Mouse (Mus musculus): Measurements from ENCODE around the gene Vdr.

DNA sequence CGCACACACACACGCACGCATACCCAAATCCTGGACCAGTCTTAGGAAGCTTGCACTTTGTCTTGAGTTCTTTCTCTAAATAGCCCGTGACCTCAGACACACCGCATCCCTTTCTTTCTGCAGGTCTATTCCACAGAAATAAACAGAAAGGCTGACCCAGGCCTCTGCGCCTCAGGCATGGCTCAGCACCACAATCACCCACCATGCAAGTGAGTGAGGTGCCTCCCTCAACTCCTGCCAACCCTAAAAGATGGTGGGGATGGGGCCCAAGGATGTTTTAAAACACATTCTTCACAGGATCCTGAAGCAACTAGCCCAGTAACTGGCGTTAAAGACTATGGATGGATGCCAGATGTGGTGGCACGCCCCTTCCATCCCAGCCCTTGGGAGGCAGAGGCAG, 83.0 kb downstream of the Vdr start:
- TF ChIP-seq CTCF (IDR thresholded peaks at IDR 0.05; ENCODE audit: borderline replicate concordance, insufficient read depth, low read depth, low read length), result no peak
- TF ChIP-seq POLR2A (IDR thresholded peaks at IDR 0.05; ENCODE audit: borderline replicate concordance, insufficient read depth, low read length), result no peak

All from cerebellum, adult 2 months (tissue).